Mouse (Mus musculus): ENCODE measurements around the gene Ptprm.

DNA sequence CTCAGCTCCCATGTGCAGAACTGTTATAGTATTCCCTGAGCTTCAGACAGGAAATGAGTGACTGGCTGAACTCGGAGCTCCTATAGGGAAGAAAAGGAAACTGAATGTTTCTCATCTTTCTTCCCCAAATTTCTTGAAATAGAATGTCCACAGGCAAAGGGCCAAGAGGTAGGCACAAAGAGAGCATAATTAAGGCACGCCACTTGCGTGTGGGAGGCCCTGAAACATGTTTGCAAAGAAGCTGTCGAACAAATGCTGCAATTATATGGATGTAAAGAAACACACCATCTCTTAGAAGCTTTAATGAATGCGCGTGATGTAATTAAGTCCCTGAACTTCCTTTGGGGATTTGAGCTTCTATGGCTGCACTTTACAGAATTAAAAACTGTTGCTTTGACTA lies 341.0 kb downstream of the Ptprm start:
- no peak for TF ChIP-seq POLR2A (IDR thresholded peaks at IDR 0.05; ENCODE audit: control insufficient read depth in 1 of 2, insufficient read depth in 1 of 2, low read depth in 1 of 2, low read length in 2 of 2, poor library complexity in 1 of 2)
- TF ChIP-seq CTCF (IDR thresholded peaks at IDR 0.05 in 2 of 3, conservative IDR thresholded peaks at IDR 0.05 in 1 of 3; ENCODE audit: control insufficient read depth in 1 of 3, insufficient read depth in 1 of 3, low read depth in 2 of 3, low read length in 3 of 3, poor library complexity in 1 of 3, severe bottlenecking in 1 of 3), result no peak
- TF ChIP-seq POLR2AphosphoS5 (IDR thresholded peaks at IDR 0.05; ENCODE audit: borderline replicate concordance, low read depth, low read length), result no peak
- no peak for TF ChIP-seq SIN3A (IDR thresholded peaks at IDR 0.05; ENCODE audit: low read length)
- TF ChIP-seq EP300 (IDR thresholded peaks at IDR 0.05; ENCODE audit: low read depth in 1 of 2, low read length in 2 of 2), result no peak
- TF ChIP-seq MYC (IDR thresholded peaks at IDR 0.05; ENCODE audit: low read depth, low read length), result no peak
